Mouse (Mus musculus) layer of hippocampus, adult 8-10 months (tissue): ENCODE data around the gene Six4. TPM values are rescaled to one million over a fixed set of nuclear protein-coding genes. Genes with fewer than 3 reads are reported as not detected.
"Not testable (repeated sequence)": the region's sequence is repeated elsewhere in the genome, so short reads cannot be mapped to it uniquely, and the experiment has no call there.

ENCODE experiments used
- DNase-seq, 2 experiments: peaks; one replicate each; pipeline ENCODE4 v3.0.0; 2022; ENCODE audit warnings: low spot score in 2 of 2
- total RNA-seq, 4 experiments: library from RNA; stranded (reverse); gene quantifications; 2 replicates each; pipeline ENCODE4 v1.2.4; 2022

Gene Six4
- total RNA-seq, 4 experiments from 2014 or later: 1.3 to 1.8 (median 1.5) TPM

DNA sequence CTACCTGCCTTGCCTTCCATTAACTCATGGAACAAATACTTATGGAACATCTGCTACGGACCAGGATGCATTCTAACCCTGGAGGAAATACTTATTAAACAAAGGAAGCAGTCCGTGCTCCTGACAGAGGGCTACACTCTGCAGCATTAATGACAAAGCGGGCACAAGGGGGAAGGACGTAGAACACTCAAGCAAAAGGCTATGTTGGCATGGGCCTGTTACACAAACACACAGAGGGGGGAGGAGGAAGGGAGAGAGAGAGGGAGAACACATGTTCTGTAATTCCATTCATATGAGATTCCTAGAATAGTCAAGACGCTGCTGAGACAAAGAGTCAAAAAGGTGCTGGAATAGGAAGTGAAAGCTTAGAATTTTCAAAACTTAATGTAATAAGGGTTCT, 24.8 kb downstream of the Six4 start:
- no peak for DNase-seq

GRCm38 (mm10) chr12:73087086-73087485, 26.2 kb downstream of the Six4 start:
- DNase-seq: no peak

GRCm38 (mm10) chr12:73085739-73086630, 27.3 kb downstream of the Six4 start:
- no peak for DNase-seq

DNA sequence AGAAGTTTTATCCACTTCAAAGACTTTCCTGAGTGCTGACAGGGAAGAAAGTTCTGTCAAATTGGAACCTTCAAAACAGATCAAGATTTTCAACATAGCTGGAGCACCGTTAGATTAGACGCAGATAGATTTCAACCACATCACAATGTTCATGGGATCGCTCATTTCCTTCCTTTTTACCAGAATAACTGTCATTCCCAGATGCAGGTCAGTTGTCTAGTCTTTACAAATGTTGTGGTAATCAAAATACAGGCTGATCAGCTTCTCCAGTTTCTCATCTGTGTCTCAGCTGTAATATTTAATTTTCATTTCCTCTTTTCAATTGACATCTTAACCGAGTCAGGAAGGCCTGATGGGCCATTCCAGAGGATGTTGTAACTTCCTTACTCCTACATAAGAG, 29.5 kb downstream of the Six4 start:
- no peak for DNase-seq

DNA sequence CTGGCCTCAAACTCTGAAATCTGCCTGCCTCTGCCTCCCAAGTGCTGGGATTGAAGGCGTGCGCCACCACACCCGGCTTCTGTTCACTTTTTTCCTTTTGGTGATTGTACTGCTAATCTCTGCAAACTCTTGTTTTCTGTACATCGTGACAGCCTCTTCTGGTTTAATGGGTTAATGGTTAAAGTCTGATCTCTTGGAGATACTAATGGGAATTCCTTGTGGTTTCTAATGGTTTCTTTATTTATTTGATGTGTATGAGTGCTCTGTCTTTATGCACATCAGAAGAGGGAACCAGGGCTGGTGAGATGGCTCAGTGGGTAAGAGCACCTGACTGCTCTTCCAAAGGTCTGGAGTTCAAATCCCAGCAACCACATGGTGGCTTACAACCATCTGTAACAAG, 31.4 kb downstream of the Six4 start:
- DNase-seq: not testable (repeated sequence)

- no peak for DNase-seq
Observed at GRCm38 (mm10) chr12:73060805-73061410, 52.3 kb downstream of the Six4 start.

DNA sequence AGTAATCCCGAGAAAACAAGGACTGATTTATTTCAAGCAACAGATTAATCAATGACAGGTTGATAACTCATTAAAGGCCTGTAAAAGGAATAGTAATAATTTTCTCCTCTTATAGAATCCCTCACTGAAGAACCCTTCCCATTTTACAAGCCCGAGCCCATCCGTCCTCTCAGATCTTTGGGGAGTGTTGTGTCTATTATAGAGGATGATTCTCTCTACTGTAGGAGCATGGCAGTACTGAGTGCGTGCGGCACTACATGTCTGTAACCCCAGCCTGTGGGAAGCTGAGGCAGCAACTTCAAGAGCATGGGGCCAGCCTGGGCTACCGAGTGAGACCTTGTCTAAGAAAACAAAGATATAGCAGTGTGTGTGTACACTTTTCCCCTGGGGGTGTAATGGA, 55.8 kb downstream of the Six4 start:
- DNase-seq: no peak

DNA sequence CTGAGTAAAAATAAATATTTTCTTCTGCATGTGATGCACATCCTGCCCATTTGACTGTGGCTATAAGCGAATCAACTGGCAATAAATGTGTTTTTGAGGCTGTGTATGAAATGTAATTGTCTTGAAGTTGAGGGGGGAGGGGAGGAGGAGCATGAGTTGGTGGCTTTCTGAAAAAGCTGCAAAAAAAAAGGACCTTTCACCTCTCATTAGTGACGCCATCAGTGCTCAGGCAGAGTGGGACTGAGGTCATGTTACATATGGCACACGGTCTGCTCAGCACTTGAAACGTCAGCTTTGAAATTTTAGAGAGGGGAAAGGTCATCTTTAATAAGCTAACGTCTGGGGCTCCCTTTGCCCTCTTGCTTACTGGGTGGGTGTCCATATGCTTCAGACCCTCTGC, 57.8 kb downstream of the Six4 start:
- DNase-seq: no peak

GRCm38 (mm10) chr12:73054576-73055185, 58.6 kb downstream of the Six4 start:
- no peak for DNase-seq

DNA sequence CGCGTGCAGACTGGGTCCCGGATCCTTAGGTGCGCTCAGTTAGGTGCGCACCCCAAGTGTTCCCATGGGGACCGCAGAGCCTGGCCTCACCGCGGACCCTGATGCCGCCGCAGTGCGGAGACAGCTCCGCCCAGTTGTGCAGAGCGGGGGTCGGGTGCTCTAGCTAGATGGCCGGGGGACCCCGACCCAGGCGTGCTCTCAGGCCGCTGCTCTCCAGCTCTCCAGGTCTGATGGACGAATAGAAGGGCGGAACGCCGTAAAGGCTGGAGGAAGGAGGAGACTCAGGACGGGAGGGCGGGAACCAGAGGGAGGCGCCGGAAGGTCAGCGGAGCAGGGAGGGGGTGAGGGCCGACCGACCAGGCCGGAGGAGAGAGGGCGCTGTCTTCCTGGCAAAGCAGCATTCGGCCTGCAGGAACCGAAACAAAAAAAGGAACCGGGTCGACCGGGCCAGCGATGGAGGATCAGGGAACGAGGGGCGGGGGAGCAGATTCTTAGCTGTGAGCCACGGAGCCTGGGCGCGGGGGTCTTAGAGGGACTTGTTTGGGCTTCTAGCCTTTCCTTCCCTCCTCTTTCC, 59.5 kb downstream of the Six4 start, which contains the start of gene Six1:
Six1 (minus strand) TSS at position 220 of the 574 bp plus-strand sequence.
- no peak for DNase-seq

DNA sequence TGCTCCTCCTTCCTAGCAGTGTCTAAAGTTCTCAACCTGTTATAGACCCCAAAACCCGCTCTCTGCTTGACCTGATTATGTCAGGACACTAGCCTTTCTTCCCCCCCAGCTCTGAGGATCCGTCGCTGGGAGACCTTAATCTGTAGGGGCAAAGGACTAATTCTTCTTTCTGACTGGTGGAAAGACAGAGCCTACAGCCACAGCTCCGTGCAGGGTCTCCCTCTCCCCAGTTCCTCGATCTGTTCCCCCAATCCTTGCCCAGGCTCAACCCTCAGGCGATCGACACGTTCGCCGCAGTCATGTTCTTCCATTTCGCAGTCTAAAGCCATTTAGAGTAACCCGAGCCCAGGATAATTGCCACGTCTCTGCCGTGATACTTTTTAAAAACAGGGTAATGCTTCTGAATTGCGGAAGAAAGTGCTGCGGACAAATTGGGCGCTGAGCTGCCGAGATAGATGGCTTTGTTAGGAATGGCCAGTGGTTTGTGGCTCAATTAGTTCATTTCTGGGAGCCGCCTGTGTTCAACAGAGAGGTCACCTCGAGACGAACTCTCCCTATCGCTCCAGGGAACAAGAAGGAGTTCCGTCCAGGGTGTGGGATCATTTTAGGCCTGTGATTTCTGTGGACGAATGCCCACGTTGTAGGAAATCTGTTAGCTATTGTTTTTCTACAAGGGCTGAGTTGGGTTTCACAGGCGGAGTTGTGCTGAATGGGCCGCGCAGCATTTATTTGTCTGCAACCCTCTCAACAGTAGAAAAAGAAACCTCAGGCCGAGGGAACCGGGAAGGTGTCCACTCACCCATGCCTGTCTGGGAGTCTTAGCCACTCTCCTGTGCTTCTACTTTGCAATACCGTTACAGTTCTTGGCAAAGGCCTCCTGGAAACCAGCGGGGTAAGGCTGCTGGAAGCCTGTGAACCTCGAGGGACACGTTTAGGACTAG, 60.3 kb downstream of the Six4 start:
- DNase-seq: no peak

- DNase-seq: no peak
Observed at GRCm38 (mm10) chr12:73052036-73052650, 61.1 kb downstream of the Six4 start.

DNA sequence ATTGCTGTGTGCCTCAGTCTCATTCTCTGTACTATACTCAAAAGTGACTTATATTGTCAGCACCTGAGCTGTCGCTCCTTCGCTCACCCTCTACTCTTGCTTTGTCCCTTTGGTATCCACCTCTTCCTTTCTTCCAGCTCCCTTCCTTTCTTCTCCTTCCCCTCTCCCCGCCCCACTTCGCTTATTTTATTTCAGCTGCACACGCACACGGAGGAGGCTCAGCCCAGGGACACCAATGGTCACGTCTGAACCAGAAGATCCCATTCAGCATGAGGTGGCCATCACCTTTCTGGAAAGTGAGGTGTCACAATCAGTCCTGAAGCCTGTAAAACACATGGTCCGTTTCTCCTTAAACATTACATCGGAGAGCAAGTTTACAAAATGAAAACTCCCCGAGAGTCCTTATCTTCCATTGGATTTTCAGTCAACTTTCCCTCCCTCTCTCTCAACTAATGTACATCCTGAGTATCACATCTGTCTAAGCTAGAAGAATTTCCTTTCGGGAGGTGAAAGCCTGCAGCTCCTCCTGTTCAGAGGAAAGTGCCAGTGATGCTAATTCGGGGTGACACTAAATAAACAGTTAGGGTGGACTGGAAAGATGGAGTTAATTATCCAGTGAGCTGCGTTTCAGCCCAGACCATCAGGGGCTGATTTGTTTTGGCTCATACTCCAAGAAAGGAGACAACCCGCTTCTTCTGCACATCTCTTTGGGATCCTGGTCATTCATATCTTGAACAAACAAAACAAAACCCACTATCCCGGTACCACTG, 62.3 kb downstream of the Six4 start:
- DNase-seq: no peak

GRCm38 (mm10) chr12:73050305-73050704, 63.0 kb downstream of the Six4 start:
- DNase-seq: no peak

Other genes starting within 250 kb of the Six4 start
- gene Six6, start 173.6 kb downstream of the Six4 start, total RNA-seq: not detected
- gene 4930447C04Rik, start 172.7 kb downstream of the Six4 start, total RNA-seq: 10 to 100 TPM in 1 of 4 experiments, 1 to 10 TPM in 3; 6.8 to 10.3 (median 6.9) TPM
- gene Six1, start 59.6 kb downstream of the Six4 start, total RNA-seq: under 1 TPM in 3 of 4 experiments, not detected in 1; 0.14 to 0.19 (median 0.18) TPM
- gene Mnat1, start 10.3 kb upstream of the Six4 start, total RNA-seq: 10 to 100 TPM; 22.5 to 24.1 (median 23.4) TPM
- 10 to 100 TPM; 11.2 to 14.4 (median 12.3) TPM for gene Trmt5, start 173.3 kb upstream of the Six4 start, total RNA-seq
- gene Slc38a6, start 173.3 kb upstream of the Six4 start, total RNA-seq: 10 to 100 TPM; 14.6 to 22.1 (median 19.2) TPM